Mouse (Mus musculus): Measurements from ENCODE around the gene Slc51a. TPM values are rescaled to one million over a fixed set of nuclear protein-coding genes. Genes with fewer than 3 reads are reported as not detected.

Gene Slc51a
- 0.59 and 2.4 TPM in 2 replicates for polyA plus RNA-seq (2015; fragmentation: Nextera tagmentation; extraction: Ambion mirVana)

DNA sequence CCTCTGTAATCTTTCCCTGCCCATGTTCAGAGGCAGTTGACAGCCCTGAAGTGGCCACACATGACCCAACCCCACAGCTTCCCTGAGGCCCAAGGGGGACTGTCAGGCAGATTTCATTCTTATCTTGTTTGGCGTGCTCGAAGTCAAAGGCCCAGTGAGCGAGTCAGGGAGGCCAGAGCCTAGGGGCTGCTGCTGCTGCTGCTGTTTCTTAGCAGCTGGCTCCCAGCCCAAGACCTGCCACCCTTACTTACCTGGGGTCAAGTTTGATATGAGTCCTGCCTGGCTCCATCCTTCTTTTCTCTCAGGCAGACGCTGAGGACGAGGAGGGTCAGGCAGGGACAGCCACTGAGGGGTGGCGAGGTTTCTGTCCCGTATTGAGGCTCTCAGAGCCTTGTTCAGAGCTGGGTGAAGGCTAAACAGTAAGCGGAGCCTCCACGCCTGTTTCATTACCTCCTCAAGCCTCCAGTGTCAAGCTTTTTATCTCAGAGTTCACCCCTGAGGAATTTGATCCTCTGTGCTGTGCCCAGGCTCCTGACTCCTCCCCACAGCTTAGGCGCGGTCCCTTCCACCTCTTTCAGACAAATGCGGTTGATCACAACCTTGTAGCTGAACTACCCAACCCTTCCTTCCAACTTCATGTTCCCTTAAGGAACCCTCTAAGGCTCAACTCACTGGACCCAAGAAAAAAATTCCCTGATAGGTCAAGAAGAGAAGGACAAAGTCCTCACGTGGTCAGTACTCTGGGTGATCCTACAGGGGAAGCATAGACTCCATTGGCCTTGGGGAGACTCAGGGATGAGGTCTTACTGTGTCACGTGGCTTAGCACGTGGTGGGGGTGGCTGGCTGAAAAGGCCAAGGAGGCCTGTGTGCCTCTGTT lies at the start of gene Slc51a:
Gene Slc51a (minus strand): TSS at position 646 of the 878 bp plus-strand sequence.
- Histone ChIP-seq H3K4me1 (ENCODE audit: control insufficient read depth, insufficient read depth, low read length) (peaks cover 11% of the 10 kb centered on the region), H3K36me3 (ENCODE audit: control insufficient read depth, insufficient read depth) (no peaks in the 10 kb centered on the region), H3K4me3 (ENCODE audit: low read length) (no peak within 1 kb of the TSS), H3K9ac (ENCODE audit: low read length) (peak within 1 kb of the TSS; percentile 38; the same call in 1 of the 2 replicates), H3K27me3 (ENCODE audit: control insufficient read depth, insufficient read depth, low read length) (no peaks in the 10 kb centered on the region), H3K4me2 (ENCODE audit: low read depth, low read length) (peak within 1 kb of the TSS; percentile 44), H3K9me3 (replicated peaks; ENCODE audit: control insufficient read depth, low read length) (no peaks in the 10 kb centered on the region), H3K27ac (ENCODE audit: low read length) (peak within 1 kb of the TSS; percentile 77)
- peak; percentile 85 for ATAC-seq (replicated peaks; ENCODE audit: extremely low read depth, insufficient read depth, low FRiP score)
- WGBS = 26% methylated on average over 15 of the region's 15 CpGs

DNA sequence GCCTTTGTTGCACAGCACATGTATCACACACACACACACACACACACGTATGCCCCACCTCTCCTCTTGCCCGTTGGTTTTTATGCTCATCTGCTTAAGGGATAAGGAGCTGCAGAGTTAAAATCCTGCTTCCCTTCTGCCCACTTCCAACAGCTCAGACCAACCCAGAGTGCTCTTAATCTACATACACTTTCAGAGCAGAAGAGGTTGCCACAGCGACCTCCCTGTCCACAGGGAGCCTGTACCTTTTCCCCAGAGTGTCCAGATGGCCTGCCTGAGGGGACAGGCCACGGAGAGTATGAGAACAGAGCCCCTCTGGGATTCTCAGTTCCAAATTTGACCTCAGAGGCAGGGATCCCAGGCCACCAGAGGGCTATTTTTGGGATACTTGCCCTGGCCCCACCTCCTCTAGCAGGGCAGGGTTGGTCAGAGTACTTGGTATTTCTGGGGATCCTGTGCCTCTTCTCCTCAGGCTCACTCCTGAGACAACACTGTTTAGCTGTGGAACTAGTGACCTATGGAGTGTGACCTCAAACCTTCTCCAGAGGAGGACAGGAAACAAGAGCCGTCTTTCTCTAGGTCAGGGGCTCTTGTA lies 47.6 kb upstream of the Slc51a start:
- H3K4me2 ChIP-seq (ENCODE audit: low read depth, low read length) = no peak overlapping the region

DNA sequence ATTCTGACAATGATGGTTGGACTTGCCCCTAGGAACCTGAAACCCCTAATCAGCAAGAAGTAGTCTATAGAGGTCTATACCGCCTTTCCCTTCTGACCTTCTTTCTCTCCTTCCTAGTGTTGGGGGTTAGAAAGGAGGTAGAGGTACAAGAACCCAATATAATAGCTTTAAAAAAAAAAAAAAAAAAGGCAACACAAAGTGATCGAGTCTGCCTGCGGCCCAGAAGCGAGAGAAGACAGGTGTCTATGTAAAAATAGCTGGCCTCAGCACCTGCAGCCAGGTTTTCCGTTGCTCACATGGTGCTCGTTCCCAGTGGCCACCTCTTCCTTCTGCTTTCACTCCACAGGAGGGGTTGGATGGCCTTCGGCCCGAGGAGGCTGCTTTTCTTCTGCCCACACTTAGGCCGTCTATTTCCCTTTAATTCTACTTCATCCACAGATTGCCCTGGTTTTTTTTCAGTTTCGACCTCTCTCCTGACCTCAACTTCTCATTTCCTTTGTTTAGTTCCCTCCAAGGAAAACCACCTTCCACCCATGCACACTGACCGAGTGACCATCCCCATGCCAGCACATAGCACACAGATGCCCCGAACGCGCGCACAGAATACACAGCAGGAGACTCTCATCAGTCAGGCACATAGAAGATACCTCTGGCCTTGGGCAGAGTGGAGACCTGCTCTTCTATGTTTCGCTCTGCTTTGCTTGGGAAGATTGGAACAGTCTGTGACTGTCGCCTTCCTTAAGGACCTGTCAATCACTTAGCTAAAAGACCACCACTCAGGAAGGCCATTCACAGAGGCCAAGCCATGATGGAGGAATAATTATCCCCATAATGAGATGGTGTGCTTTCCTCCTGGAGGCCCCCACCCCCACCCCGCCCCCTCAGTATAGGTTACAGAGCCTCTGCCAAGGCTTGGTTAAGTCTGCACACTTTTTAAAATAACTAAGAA lies 45.5 kb upstream of the Slc51a start:
- Histone ChIP-seq H3K4me1 (ENCODE audit: control insufficient read depth, insufficient read depth, low read length) (peaks cover 16% of the 10 kb centered on the region), H3K9me3 (replicated peaks; ENCODE audit: control insufficient read depth, low read length) (no peaks in the 10 kb centered on the region), H3K27ac (ENCODE audit: low read length) (no peak overlapping the region), H3K4me2 (ENCODE audit: low read depth, low read length) (no peak overlapping the region), H3K36me3 (ENCODE audit: control insufficient read depth, insufficient read depth) (no peaks in the 10 kb centered on the region), H3K9ac (ENCODE audit: low read length) (no peak overlapping the region), H3K27me3 (ENCODE audit: control insufficient read depth, insufficient read depth, low read length) (no peaks in the 10 kb centered on the region), H3K4me3 (ENCODE audit: low read length) (no peak overlapping the region)
- ATAC-seq (replicated peaks; ENCODE audit: extremely low read depth, insufficient read depth, low FRiP score) = no peak
- WGBS = 78% methylated on average over 18 of the region's 18 CpGs

More for the DNA sequence above, 47.6 kb upstream of the Slc51a start:
- peak; percentile 38; the same call in 1 of the 2 replicates for ATAC-seq (replicated peaks; ENCODE audit: extremely low read depth, insufficient read depth, low FRiP score)
- Histone ChIP-seq H3K36me3 (ENCODE audit: control insufficient read depth, insufficient read depth) (no peaks in the 10 kb centered on the region), H3K9me3 (replicated peaks; ENCODE audit: control insufficient read depth, low read length) (no peaks in the 10 kb centered on the region), H3K4me3 (ENCODE audit: low read length) (no peak overlapping the region), H3K27me3 (ENCODE audit: control insufficient read depth, insufficient read depth, low read length) (no peaks in the 10 kb centered on the region), H3K27ac (ENCODE audit: low read length) (peak overlapping the region; percentile 30), H3K9ac (ENCODE audit: low read length) (no peak overlapping the region), H3K4me1 (ENCODE audit: control insufficient read depth, insufficient read depth, low read length) (peaks cover 18% of the 10 kb centered on the region)
- 26% methylated on average over 5 of the region's 5 CpGs for WGBS

DNA sequence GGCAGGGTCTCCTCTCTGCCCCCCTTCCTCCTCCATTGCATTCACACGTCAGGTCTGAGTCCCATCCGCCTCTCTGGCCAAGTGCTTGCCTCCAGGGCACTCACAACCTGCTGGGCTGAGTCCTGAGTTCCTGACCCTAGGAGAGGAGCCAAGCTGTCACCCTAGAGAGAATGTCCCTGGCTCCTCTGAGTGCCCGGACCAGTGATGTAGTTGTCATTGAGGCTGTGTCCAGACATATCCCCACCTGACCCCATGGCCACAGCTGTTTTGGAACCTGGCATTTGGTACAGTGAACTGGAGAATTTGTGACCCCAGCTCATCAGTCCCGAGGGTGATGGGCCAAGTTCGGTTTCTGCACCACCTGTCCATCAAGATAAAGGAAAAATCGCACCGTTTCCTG lies 39.2 kb upstream of the Slc51a start:
- Histone ChIP-seq H3K4me2 (ENCODE audit: low read depth, low read length) (no peak overlapping the region), H3K9me3 (replicated peaks; ENCODE audit: control insufficient read depth, low read length) (no peaks in the 10 kb centered on the region), H3K4me3 (ENCODE audit: low read length) (no peak overlapping the region), H3K27ac (ENCODE audit: low read length) (no peak overlapping the region), H3K4me1 (ENCODE audit: control insufficient read depth, insufficient read depth, low read length) (peaks cover 18% of the 10 kb centered on the region), H3K27me3 (ENCODE audit: control insufficient read depth, insufficient read depth, low read length) (no peaks in the 10 kb centered on the region), H3K9ac (ENCODE audit: low read length) (no peak overlapping the region), H3K36me3 (ENCODE audit: control insufficient read depth, insufficient read depth) (no peaks in the 10 kb centered on the region)
- WGBS = 54% methylated on average over 7 of the region's 7 CpGs
- no peak for ATAC-seq (replicated peaks; ENCODE audit: extremely low read depth, insufficient read depth, low FRiP score)

DNA sequence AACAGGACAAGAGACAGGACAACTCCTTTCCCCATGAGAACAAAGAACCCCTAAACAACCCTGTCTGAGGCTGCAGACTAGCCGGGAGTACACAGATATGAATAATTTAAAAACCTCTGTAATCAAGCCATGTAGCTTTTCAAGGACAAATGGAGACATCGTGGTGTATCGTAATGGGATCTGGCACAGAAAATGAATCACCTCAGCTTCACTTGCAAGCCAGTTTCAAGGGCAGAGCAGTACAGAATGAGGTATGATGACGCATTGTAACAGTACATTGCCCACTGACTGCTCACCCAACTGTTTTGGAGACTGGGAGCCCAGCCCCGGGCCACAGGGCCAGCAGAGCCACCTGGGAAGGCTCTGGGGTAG lies 36.6 kb upstream of the Slc51a start:
- 48% methylated on average over 5 of the region's 5 CpGs for WGBS
- Histone ChIP-seq H3K4me3 (ENCODE audit: low read length) (no peak overlapping the region), H3K9ac (ENCODE audit: low read length) (0 out of 2 replicates have a peak overlapping the region, but pooled peaks have one; percentile 20), H3K9me3 (replicated peaks; ENCODE audit: control insufficient read depth, low read length) (no peaks in the 10 kb centered on the region), H3K27ac (ENCODE audit: low read length) (peak overlapping the region; percentile 40), H3K4me2 (ENCODE audit: low read depth, low read length) (no peak overlapping the region), H3K36me3 (ENCODE audit: control insufficient read depth, insufficient read depth) (no peaks in the 10 kb centered on the region), H3K27me3 (ENCODE audit: control insufficient read depth, insufficient read depth, low read length) (no peaks in the 10 kb centered on the region), H3K4me1 (ENCODE audit: control insufficient read depth, insufficient read depth, low read length) (peaks cover 18% of the 10 kb centered on the region)
- no peak for ATAC-seq (replicated peaks; ENCODE audit: extremely low read depth, insufficient read depth, low FRiP score)

DNA sequence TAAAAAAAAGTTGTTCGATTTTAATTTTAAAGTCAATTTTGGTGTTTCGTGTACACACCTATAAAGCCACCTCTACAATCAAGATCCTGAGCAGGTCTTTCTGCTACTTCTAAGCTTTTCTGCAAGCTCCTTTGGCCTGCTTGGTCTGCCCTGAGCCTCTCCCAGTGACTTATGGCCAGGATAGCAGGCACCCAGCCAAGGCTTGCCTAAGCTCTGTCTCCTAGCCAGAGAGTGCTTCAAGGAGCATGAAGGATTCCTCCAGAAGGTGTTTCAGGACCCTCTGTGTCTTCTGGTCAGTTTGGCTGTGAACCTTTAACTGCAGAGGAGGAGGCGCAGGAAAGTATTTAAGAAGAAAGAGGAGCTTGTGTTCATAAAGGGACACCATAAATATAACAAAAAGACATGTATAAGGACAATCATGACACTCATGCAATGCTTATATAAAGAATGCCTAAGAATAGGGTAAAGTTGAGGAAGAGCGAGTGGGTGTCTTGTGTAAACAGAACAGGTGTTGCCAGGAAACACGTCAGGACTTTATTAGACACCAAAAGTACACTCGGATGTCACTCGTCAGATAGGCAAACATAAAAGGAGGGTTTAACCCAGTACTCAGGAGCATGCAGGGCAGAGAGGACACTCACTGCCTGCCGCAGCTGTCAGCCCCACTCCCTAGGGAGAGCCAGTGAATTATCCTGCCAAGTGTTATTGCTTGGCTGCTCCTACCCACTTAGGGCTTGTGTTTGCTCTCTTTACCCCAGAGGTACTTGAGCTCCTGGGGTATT lies 36.0 kb upstream of the Slc51a start:
- Histone ChIP-seq H3K27me3 (ENCODE audit: control insufficient read depth, insufficient read depth, low read length) (no peaks in the 10 kb centered on the region), H3K9me3 (replicated peaks; ENCODE audit: control insufficient read depth, low read length) (no peaks in the 10 kb centered on the region), H3K27ac (ENCODE audit: low read length) (peak overlapping the region; percentile 40), H3K9ac (ENCODE audit: low read length) (0 out of 2 replicates have a peak overlapping the region, but pooled peaks have one; percentile 20), H3K36me3 (ENCODE audit: control insufficient read depth, insufficient read depth) (no peaks in the 10 kb centered on the region), H3K4me1 (ENCODE audit: control insufficient read depth, insufficient read depth, low read length) (peaks cover 18% of the 10 kb centered on the region), H3K4me2 (ENCODE audit: low read depth, low read length) (no peak overlapping the region), H3K4me3 (ENCODE audit: low read length) (no peak overlapping the region)
- WGBS = 49% methylated on average over 8 of the region's 8 CpGs
- 0 out of 2 replicates have a peak, but pooled peaks have one; percentile 35 for ATAC-seq (replicated peaks; ENCODE audit: extremely low read depth, insufficient read depth, low FRiP score)

DNA sequence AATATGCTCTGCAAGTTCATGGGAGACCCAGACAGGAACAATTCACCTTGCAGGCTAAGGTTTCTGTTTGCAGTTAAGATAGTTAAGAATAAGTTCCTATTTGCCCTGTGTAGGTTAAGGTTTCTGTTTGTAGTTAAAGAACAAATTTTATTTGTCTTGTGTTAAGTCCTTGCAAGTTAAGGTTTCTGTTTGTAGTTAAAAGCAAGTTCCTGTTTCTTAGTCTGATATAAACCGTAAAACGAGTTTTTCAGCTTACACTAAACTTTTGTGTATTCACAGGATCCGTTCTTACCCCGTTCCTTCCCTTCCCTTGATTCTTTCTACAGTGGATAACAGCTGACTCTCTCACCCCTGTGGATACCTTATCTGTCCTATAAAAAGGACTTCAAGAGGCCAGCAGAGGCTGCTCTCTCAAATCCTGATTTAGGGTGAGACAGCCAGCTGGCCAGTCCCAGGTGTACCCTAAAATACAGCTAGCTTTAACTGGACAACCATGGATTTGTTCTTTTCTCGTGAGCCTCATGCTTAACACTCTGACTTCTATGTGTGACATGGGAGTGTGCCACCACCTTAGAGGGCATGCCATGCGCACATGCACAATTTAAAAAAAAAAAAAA lies 35.0 kb upstream of the Slc51a start:
- Histone ChIP-seq H3K4me1 (ENCODE audit: control insufficient read depth, insufficient read depth, low read length) (peaks cover 18% of the 10 kb centered on the region), H3K36me3 (ENCODE audit: control insufficient read depth, insufficient read depth) (no peaks in the 10 kb centered on the region), H3K27me3 (ENCODE audit: control insufficient read depth, insufficient read depth, low read length) (no peaks in the 10 kb centered on the region), H3K27ac (ENCODE audit: low read length) (peak overlapping the region; percentile 17; the same call in 1 of the 2 replicates), H3K4me3 (ENCODE audit: low read length) (no peak overlapping the region), H3K9me3 (replicated peaks; ENCODE audit: control insufficient read depth, low read length) (no peaks in the 10 kb centered on the region), H3K9ac (ENCODE audit: low read length) (no peak overlapping the region), H3K4me2 (ENCODE audit: low read depth, low read length) (no peak overlapping the region; the same call in 1 of the 2 replicates)
- WGBS = 42% methylated on average over 6 of the region's 6 CpGs
- ATAC-seq (replicated peaks; ENCODE audit: extremely low read depth, insufficient read depth, low FRiP score) = no peak

DNA sequence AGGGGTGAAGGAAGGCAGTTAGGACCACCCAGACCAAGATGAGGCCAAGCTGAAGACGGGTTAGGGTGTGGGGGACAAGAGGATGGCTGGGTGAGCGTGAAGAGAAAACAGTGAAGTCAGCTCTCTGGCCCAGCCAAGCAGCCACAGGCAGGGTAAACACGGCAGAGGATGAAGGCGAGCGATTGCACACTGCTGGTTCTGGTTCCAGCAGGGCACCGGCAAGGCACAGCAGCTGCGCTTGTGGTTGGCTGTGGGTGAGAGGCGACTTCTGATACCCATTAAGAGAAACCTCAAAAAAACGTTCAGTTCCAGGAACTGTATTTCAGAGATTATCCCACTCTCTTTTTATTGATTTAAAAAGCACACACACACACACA lies 32.7 kb upstream of the Slc51a start:
- Histone ChIP-seq H3K4me3 (ENCODE audit: low read length) (no peak overlapping the region), H3K36me3 (ENCODE audit: control insufficient read depth, insufficient read depth) (no peaks in the 10 kb centered on the region), H3K9me3 (replicated peaks; ENCODE audit: control insufficient read depth, low read length) (no peaks in the 10 kb centered on the region), H3K9ac (ENCODE audit: low read length) (no peak overlapping the region), H3K27me3 (ENCODE audit: control insufficient read depth, insufficient read depth, low read length) (no peaks in the 10 kb centered on the region), H3K4me2 (ENCODE audit: low read depth, low read length) (no peak overlapping the region), H3K4me1 (ENCODE audit: control insufficient read depth, insufficient read depth, low read length) (peaks cover 20% of the 10 kb centered on the region), H3K27ac (ENCODE audit: low read length) (peak overlapping the region; percentile 19)
- WGBS = 60% methylated on average over 9 of the region's 9 CpGs
- no peak for ATAC-seq (replicated peaks; ENCODE audit: extremely low read depth, insufficient read depth, low FRiP score)

Measured in heart, embryonic 16.5 days (tissue).